Mouse (Mus musculus) Muller cell, postnatal 12 days (primary cell): ENCODE data around the gene Gm49383.
"Not testable (repeated sequence)": the region's sequence is repeated elsewhere in the genome, so short reads cannot be mapped to it uniquely, and the experiment has no call there.

Experiments used
- DNase-seq: peaks from one replicate; pipeline ENCODE4 v3.0.0-alpha.2; 2015; ENCODE audit errors: inconsistent ontology term

Gm49383 gene

GRCm38 (mm10) chr12:69164904-69165303 lies 32.0 kb downstream of the Gm49383 start:
- no peak for DNase-seq

- not testable (repeated sequence) for DNase-seq
These were observed 33.3 kb downstream of the Gm49383 start for GRCm38 (mm10) chr12:69163586-69163985.

GRCm38 (mm10) chr12:69160677-69161076 lies 36.2 kb downstream of the Gm49383 start:
- DNase-seq: not testable (repeated sequence)

- DNase-seq: peak; percentile 92
These were observed 37.3 kb downstream of the Gm49383 start for GRCm38 (mm10) chr12:69159578-69159940.

GRCm38 (mm10) chr12:69158765-69159577 lies 37.9 kb downstream of the Gm49383 start, which contains the start of gene Rps29:
Gene Rps29 (minus strand): TSS chr12:69159186.
- DNase-seq: peak; percentile 98

- no peak for DNase-seq
These were observed 38.5 kb downstream of the Gm49383 start for GRCm38 (mm10) chr12:69158366-69158764.

- no peak for DNase-seq
These were observed 39.8 kb downstream of the Gm49383 start for GRCm38 (mm10) chr12:69157107-69157506.

- DNase-seq: no peak
These were observed 40.5 kb downstream of the Gm49383 start for GRCm38 (mm10) chr12:69156436-69156835.

- no peak for DNase-seq
These were observed 41.0 kb downstream of the Gm49383 start for GRCm38 (mm10) chr12:69155923-69156322.

- no peak for DNase-seq
These were observed 46.9 kb downstream of the Gm49383 start for GRCm38 (mm10) chr12:69150049-69150448.

GRCm38 (mm10) chr12:69147166-69147735 lies 49.7 kb downstream of the Gm49383 start:
- DNase-seq: no peak

- no peak for DNase-seq
These were observed 53.4 kb downstream of the Gm49383 start for GRCm38 (mm10) chr12:69143460-69143859.

- DNase-seq: no peak
These were observed 57.1 kb downstream of the Gm49383 start for GRCm38 (mm10) chr12:69139841-69140240.

- DNase-seq: no peak
These were observed 57.7 kb downstream of the Gm49383 start for GRCm38 (mm10) chr12:69139201-69139600.
